In the genomic region with DNA sequence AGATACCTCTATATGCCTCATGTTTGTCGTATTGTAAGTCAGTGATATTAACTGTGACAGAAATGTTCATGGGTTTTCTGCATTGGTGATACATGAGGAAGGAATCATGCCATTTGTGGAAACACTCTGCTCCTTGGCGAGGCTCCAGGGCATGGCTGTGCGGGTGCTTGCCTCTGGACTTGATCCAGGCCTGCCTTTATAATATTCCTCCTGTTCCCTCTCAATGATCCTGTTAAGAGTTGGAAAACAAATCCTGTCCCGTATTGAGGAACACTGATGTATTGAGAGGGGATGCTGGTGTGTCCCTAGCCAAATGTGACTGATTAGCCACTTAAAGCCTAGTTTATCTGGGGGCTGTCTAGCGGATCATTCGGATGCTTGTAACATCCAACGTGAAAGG, we compare ENCODE assay signal across 9 mouse cellular contexts. TPM values are rescaled to one million over a fixed set of nuclear protein-coding genes. Genes with fewer than 3 reads are reported as not detected.
A peak's percentile ranks its signal among the peaks of the same experiment; 100 is the strongest.
DNase-seq lines count a peak whose midpoint lies in the region; ATAC-seq lines count a peak whose summit lies in the region.
"Had no signal": no experiment of that assay in that cellular context is flagged by ENCODE, and none has a peak within 500 bp of the region (broad histone marks: within the 10 kb centered on the region; RNA-seq: fewer than 3 reads in every experiment).

No protein-coding gene starts in this region.

- no peak overlapping the region for H3K27ac ChIP-seq in hindbrain, embryonic 13.5 days
- no peak overlapping the region for H3K27ac ChIP-seq in hindbrain, embryonic 12.5 days
- H3K27ac ChIP-seq: limb, embryonic 15.5 days had no signal

- peak; percentile 30 for DNase-seq in right cerebral cortex, postnatal 4 days
- no peak for DNase-seq in right cerebral cortex, postnatal 36 days (ENCODE audit: low spot score in 2 of 2)
- DNase-seq in cerebellum, postnatal 14 days: peak; percentile 88 to 91
- peak; percentile 31 to 44 for DNase-seq in kidney, postnatal 25 days
- DNase-seq in frontal cortex, postnatal 14 days (ENCODE audit: low spot score in 2 of 2): no peak
- DNase-seq in spleen, postnatal 4 days (ENCODE audit: low spot score in 2 of 2): no peak

- no peak overlapping the region for H3K9ac ChIP-seq in hindbrain, embryonic 13.5 days
- H3K9ac ChIP-seq in hindbrain, embryonic 12.5 days: no peak overlapping the region
- H3K9ac ChIP-seq: limb, embryonic 15.5 days had no signal

- H3K4me2 ChIP-seq in hindbrain, embryonic 13.5 days: 0 out of 2 replicates have a peak overlapping the region, but pooled peaks have one; percentile 1
- H3K4me2 ChIP-seq in hindbrain, embryonic 12.5 days (replicated peaks): no peak overlapping the region
- H3K4me2 ChIP-seq: limb, embryonic 15.5 days had no signal

- no peaks in the 10 kb centered on the region for H3K9me3 ChIP-seq in hindbrain, embryonic 13.5 days
- H3K9me3 ChIP-seq in hindbrain, embryonic 12.5 days (replicated peaks): no peaks in the 10 kb centered on the region
- H3K9me3 ChIP-seq: limb, embryonic 15.5 days had no signal

- no peak overlapping the region for H3K4me3 ChIP-seq in hindbrain, embryonic 13.5 days
- no peak overlapping the region for H3K4me3 ChIP-seq in hindbrain, embryonic 12.5 days
- H3K4me3 ChIP-seq: limb, embryonic 15.5 days had no signal

- peaks cover 7% of the 10 kb centered on the region; the same call in 1 of the 2 replicates for H3K4me1 ChIP-seq in hindbrain, embryonic 13.5 days (replicated peaks)
- H3K4me1 ChIP-seq in hindbrain, embryonic 12.5 days: 0 out of 2 replicates have a peak, but pooled peaks cover 2% of the 10 kb centered on the region

- no peak for ATAC-seq in hindbrain, embryonic 13.5 days (ENCODE audit: low FRiP score)
- no peak for ATAC-seq in hindbrain, embryonic 12.5 days (ENCODE audit: low FRiP score)

- peaks cover 6% of the 10 kb centered on the region for H3K36me3 ChIP-seq in hindbrain, embryonic 13.5 days
- H3K36me3 ChIP-seq in hindbrain, embryonic 12.5 days: peaks cover 11% of the 10 kb centered on the region; the same call in 1 of the 2 replicates

- 49% methylated on average over 7 of the region's 7 CpGs for WGBS in hindbrain, embryonic 13.5 days
- WGBS in hindbrain, embryonic 12.5 days: 65% methylated on average over 7 of the region's 7 CpGs

- no peaks in the 10 kb centered on the region for H3K27me3 ChIP-seq in hindbrain, embryonic 13.5 days
- H3K27me3 ChIP-seq in hindbrain, embryonic 12.5 days: no peaks in the 10 kb centered on the region
- H3K27me3 ChIP-seq: limb, embryonic 15.5 days had no signal

RNA-seq across cellular contexts. Expression of a gene that starts 11.7 kb away (rescaled TPM):
- polyA plus RNA-seq in hindbrain, embryonic 13.5 days (2015; fragmentation: Nextera tagmentation; extraction: Ambion mirVana): 79.5 and 82.6 TPM in 2 replicates
- polyA plus RNA-seq in hindbrain, embryonic 12.5 days (2016; fragmentation: Nextera tagmentation; extraction: Ambion mirVana): 85.9 and 86.5 TPM in 2 replicates

Comparison
In these comparisons a context has a peak if more than half of its experiments do, and no peak if none do; other contexts are left out.
1. DNase-seq: peak in right cerebral cortex, postnatal 4 days (single experiment), cerebellum, postnatal 14 days (2 of 2) and kidney, postnatal 25 days (2 of 2); none in right cerebral cortex, postnatal 36 days (0 of 2), frontal cortex, postnatal 14 days (0 of 2) and spleen, postnatal 4 days (0 of 2).